Mouse (Mus musculus): ENCODE results near the gene Dclre1a. TPM values are rescaled to one million over a fixed set of nuclear protein-coding genes. Genes with fewer than 3 reads are reported as not detected.
A peak's percentile ranks its signal among the peaks of the same experiment; 100 is the strongest.

The Dclre1a gene
- polyA plus RNA-seq, 1 experiment from 2014 or later: 10.8 TPM

GRCm38 (mm10) chr19:56573184-56573583 lies 25.2 kb upstream of the Dclre1a start:
- H3K27ac ChIP-seq (ENCODE audit: poor library complexity, severe bottlenecking): no peak overlapping the region
- H3K9ac ChIP-seq: no peak overlapping the region
- no peaks in the 10 kb centered on the region for H3K27me3 ChIP-seq (replicated peaks)
- no peak overlapping the region for H3K4me3 ChIP-seq
- ATAC-seq (ENCODE audit: insufficient number of reproducible peaks, low FRiP score): no peak
- H3K4me2 ChIP-seq: no peak overlapping the region
- H3K9me3 ChIP-seq (replicated peaks): no peaks in the 10 kb centered on the region
- H3K36me3 ChIP-seq: peaks cover 27% of the 10 kb centered on the region
- WGBS: 87% methylated on average over 6 of the region's 6 CpGs
- peaks cover 9% of the 10 kb centered on the region for H3K4me1 ChIP-seq (replicated peaks)

- Histone ChIP-seq H3K4me2 (no peak overlapping the region), H3K9ac (no peak overlapping the region), H3K4me1 (replicated peaks) (peaks cover 9% of the 10 kb centered on the region), H3K27ac (ENCODE audit: poor library complexity, severe bottlenecking) (no peak overlapping the region), H3K9me3 (replicated peaks) (no peaks in the 10 kb centered on the region), H3K4me3 (no peak overlapping the region), H3K27me3 (replicated peaks) (no peaks in the 10 kb centered on the region), H3K36me3 (peaks cover 17% of the 10 kb centered on the region)
- WGBS: 94% methylated on average over 5 of the region's 5 CpGs
- no peak for ATAC-seq (ENCODE audit: insufficient number of reproducible peaks, low FRiP score)
Observed at GRCm38 (mm10) chr19:56571913-56572312, 23.9 kb upstream of the Dclre1a start.

GRCm38 (mm10) chr19:56571234-56571633 lies 23.2 kb upstream of the Dclre1a start:
- Histone ChIP-seq H3K9ac (no peak overlapping the region), H3K9me3 (replicated peaks) (no peaks in the 10 kb centered on the region), H3K4me3 (no peak overlapping the region), H3K36me3 (peaks cover 16% of the 10 kb centered on the region), H3K27me3 (replicated peaks) (no peaks in the 10 kb centered on the region), H3K4me2 (no peak overlapping the region), H3K4me1 (replicated peaks) (peaks cover 9% of the 10 kb centered on the region), H3K27ac (ENCODE audit: poor library complexity, severe bottlenecking) (no peak overlapping the region)
- 82% methylated on average over 2 of the region's 2 CpGs for whole genome bisulfite sequencing
- no peak for ATAC-seq (ENCODE audit: insufficient number of reproducible peaks, low FRiP score)

GRCm38 (mm10) chr19:56570781-56571180 lies 22.8 kb upstream of the Dclre1a start:
- Histone ChIP-seq H3K4me2 (no peak overlapping the region), H3K27me3 (replicated peaks) (no peaks in the 10 kb centered on the region), H3K4me3 (no peak overlapping the region), H3K27ac (ENCODE audit: poor library complexity, severe bottlenecking) (no peak overlapping the region), H3K9ac (no peak overlapping the region), H3K4me1 (replicated peaks) (peaks cover 9% of the 10 kb centered on the region), H3K36me3 (peaks cover 12% of the 10 kb centered on the region), H3K9me3 (replicated peaks) (no peaks in the 10 kb centered on the region)
- ATAC-seq (ENCODE audit: insufficient number of reproducible peaks, low FRiP score): no peak
- 64% methylated on average over 8 of the region's 8 CpGs for WGBS

GRCm38 (mm10) chr19:56566940-56567339 lies 18.9 kb upstream of the Dclre1a start:
- Histone ChIP-seq H3K27ac (ENCODE audit: poor library complexity, severe bottlenecking) (no peak overlapping the region), H3K4me1 (replicated peaks) (peaks cover 13% of the 10 kb centered on the region), H3K36me3 (peaks cover 6% of the 10 kb centered on the region), H3K9me3 (replicated peaks) (no peaks in the 10 kb centered on the region), H3K4me2 (no peak overlapping the region), H3K27me3 (replicated peaks) (no peaks in the 10 kb centered on the region), H3K4me3 (no peak overlapping the region), H3K9ac (no peak overlapping the region)
- WGBS: 77% methylated on average over 6 of the region's 6 CpGs
- no peak for ATAC-seq (ENCODE audit: insufficient number of reproducible peaks, low FRiP score)

- peaks cover 15% of the 10 kb centered on the region for H3K4me1 ChIP-seq (replicated peaks)
- no peak for ATAC-seq (ENCODE audit: insufficient number of reproducible peaks, low FRiP score)
- no peak overlapping the region for H3K27ac ChIP-seq (ENCODE audit: poor library complexity, severe bottlenecking)
- H3K27me3 ChIP-seq (replicated peaks): no peaks in the 10 kb centered on the region
- H3K9me3 ChIP-seq (replicated peaks): no peaks in the 10 kb centered on the region
- WGBS: 84% methylated on average over 4 of the region's 4 CpGs
- no peak overlapping the region for H3K9ac ChIP-seq
- H3K4me3 ChIP-seq: no peak overlapping the region
- no peak overlapping the region for H3K4me2 ChIP-seq
- H3K36me3 ChIP-seq: no peaks in the 10 kb centered on the region
Observed at GRCm38 (mm10) chr19:56566041-56566440, 18.0 kb upstream of the Dclre1a start.

GRCm38 (mm10) chr19:56565358-56565757 lies 17.3 kb upstream of the Dclre1a start:
- Histone ChIP-seq H3K27ac (ENCODE audit: poor library complexity, severe bottlenecking) (no peak overlapping the region), H3K9me3 (replicated peaks) (no peaks in the 10 kb centered on the region), H3K9ac (no peak overlapping the region), H3K4me1 (replicated peaks) (peaks cover 12% of the 10 kb centered on the region), H3K4me3 (no peak overlapping the region), H3K4me2 (no peak overlapping the region), H3K27me3 (replicated peaks) (no peaks in the 10 kb centered on the region), H3K36me3 (no peaks in the 10 kb centered on the region)
- ATAC-seq (ENCODE audit: insufficient number of reproducible peaks, low FRiP score): no peak
- WGBS: 63% methylated on average over 6 of the region's 6 CpGs

- Histone ChIP-seq H3K4me3 (no peak overlapping the region), H3K9ac (no peak overlapping the region), H3K4me1 (replicated peaks) (peaks cover 14% of the 10 kb centered on the region), H3K36me3 (peaks cover 13% of the 10 kb centered on the region), H3K4me2 (no peak overlapping the region), H3K9me3 (replicated peaks) (no peaks in the 10 kb centered on the region), H3K27me3 (replicated peaks) (no peaks in the 10 kb centered on the region), H3K27ac (ENCODE audit: poor library complexity, severe bottlenecking) (0 out of 2 replicates have a peak overlapping the region, but pooled peaks have one; percentile 11)
- WGBS: 89% methylated on average over 3 of the region's 3 CpGs
- no peak for ATAC-seq (ENCODE audit: insufficient number of reproducible peaks, low FRiP score)
Observed at GRCm38 (mm10) chr19:56563469-56563868, 15.4 kb upstream of the Dclre1a start.

DNA sequence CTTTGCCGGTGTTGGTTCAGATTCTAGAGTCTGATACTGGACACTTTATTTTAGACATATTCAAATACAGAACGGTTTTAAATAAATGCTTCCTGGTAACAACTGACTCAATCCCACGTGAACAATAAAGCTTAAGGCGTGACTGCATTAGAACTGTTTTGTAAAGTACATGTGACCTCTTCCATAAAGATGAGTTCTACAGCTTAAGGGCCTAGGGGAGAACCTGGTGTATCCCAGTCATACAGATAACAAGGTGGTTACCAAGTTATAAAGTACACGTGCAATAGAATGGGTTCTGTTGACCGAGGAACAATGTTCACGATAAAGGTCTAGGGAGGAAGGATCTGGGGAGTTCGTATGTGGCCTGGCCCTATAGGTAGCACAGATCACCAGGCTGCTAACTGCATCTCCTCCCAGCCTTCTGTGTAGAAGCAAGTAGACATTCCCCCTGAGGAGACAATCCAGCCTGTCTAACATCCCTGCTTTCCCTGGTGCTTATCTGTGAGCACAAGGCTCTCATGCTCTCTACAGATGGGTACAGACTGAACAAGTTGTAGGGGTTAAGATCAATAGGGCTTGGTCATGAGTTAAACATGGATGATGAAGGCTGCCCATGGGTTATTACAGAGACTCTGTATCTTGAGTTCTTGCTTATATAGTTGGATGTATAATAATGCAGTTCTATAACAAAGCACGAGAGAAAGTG lies 14.6 kb upstream of the Dclre1a start:
- WGBS: 92% methylated on average over 9 of the region's 9 CpGs
- H3K27ac ChIP-seq (ENCODE audit: poor library complexity, severe bottlenecking): no peak overlapping the region
- H3K36me3 ChIP-seq: peaks cover 15% of the 10 kb centered on the region
- H3K4me2 ChIP-seq: no peak overlapping the region
- H3K27me3 ChIP-seq (replicated peaks): no peaks in the 10 kb centered on the region
- H3K4me1 ChIP-seq (replicated peaks): peaks cover 17% of the 10 kb centered on the region
- no peak for ATAC-seq (ENCODE audit: insufficient number of reproducible peaks, low FRiP score)
- H3K4me3 ChIP-seq: no peak overlapping the region
- no peak overlapping the region for H3K9ac ChIP-seq
- H3K9me3 ChIP-seq (replicated peaks): no peaks in the 10 kb centered on the region

- WGBS: 30% methylated on average over 5 of the region's 5 CpGs
- H3K4me3 ChIP-seq: no peak overlapping the region
Observed at GRCm38 (mm10) chr19:56555972-56556371, 8.0 kb upstream of the Dclre1a start.

DNA sequence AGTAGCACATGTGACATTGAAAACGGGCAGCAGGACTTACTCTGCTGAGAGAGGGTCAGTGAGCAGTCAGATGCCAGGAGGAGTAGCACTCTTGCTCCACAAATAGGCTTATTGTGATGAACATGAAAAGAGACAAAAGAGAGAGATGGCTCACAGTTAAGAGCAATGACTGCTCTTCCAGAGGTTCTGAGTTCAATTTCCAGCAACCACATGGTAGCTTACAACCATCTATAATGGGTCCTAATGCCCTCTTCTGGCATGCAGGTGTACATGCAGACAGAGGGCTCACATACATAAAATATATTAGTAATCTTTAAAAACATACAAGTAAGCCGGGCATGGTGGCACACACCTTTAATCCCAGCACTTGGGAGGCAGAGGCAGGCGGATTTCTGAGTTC lies 5.2 kb upstream of the Dclre1a start:
- Histone ChIP-seq H3K36me3 (peaks cover 31% of the 10 kb centered on the region), H3K4me2 (no peak overlapping the region), H3K27ac (ENCODE audit: poor library complexity, severe bottlenecking) (no peak overlapping the region), H3K4me1 (replicated peaks) (peaks cover 14% of the 10 kb centered on the region), H3K9ac (no peak overlapping the region), H3K27me3 (replicated peaks) (no peaks in the 10 kb centered on the region), H3K4me3 (no peak overlapping the region), H3K9me3 (replicated peaks) (no peaks in the 10 kb centered on the region)
- WGBS: 95% methylated on average over 3 of the region's 3 CpGs
- no peak for ATAC-seq (ENCODE audit: insufficient number of reproducible peaks, low FRiP score)

More at GRCm38 (mm10) chr19:56555972-56556371, 8.0 kb upstream of the Dclre1a start:
- ATAC-seq (ENCODE audit: insufficient number of reproducible peaks, low FRiP score): no peak
- H3K4me2 ChIP-seq: no peak overlapping the region
- no peaks in the 10 kb centered on the region for H3K27me3 ChIP-seq (replicated peaks)
- H3K4me1 ChIP-seq (replicated peaks): peaks cover 14% of the 10 kb centered on the region
- H3K27ac ChIP-seq (ENCODE audit: poor library complexity, severe bottlenecking): peak overlapping the region; percentile 33; the same call in 1 of the 2 replicates
- H3K36me3 ChIP-seq: peaks cover 46% of the 10 kb centered on the region
- H3K9me3 ChIP-seq (replicated peaks): no peaks in the 10 kb centered on the region
- H3K9ac ChIP-seq: no peak overlapping the region
